Mouse (Mus musculus) cerebellum, adult 2 months (tissue): Measurements from ENCODE around the gene Vmn1r199.

Experiments used
- CTCF ChIP-seq: fragments of 200-500 bp; IDR thresholded peaks from 2 replicates; pipeline ENCODE4 v1.5.1; 2011; ENCODE audit warnings: low read depth, mild to moderate bottlenecking, control low read depth, low read length, moderate library complexity, borderline replicate concordance; ENCODE audit not compliant: insufficient read depth
- POLR2A ChIP-seq: fragments of 200-500 bp; IDR thresholded peaks from 2 replicates; pipeline ENCODE4 v1.6.1; 2011; ENCODE audit warnings: low read length, control low read depth, borderline replicate concordance; ENCODE audit not compliant: insufficient read depth

DNA sequence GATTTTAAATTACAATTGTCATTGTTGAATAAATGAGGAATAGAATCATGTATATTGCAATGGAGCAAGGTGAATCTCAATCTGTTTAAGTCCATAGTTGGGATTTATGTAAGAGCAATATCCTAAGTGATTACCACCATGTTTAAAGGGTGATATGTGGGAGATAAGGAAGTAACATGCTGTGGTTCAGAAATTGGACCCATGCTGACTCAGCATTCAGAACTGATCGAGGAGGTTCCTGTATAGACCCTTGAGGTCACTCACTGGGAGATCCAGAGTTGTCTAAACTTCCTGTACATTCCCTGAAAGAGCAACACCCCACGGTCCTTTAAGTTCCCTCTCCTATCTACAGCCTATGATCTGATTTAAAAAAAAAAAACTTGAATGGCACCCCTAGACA lies 46.3 kb upstream of the Vmn1r199 start:
- TF ChIP-seq CTCF (no peak), POLR2A (no peak)
